Mouse (Mus musculus) left cerebral cortex, adult 9 months (tissue): ENCODE measurements around the gene 1700007K13Rik.
A peak's percentile ranks its signal among the peaks of the same experiment; 100 is the strongest.

Source experiments
- DNase-seq, 2 experiments: peaks; one replicate each; pipeline ENCODE4 v3.0.0; 2022; ENCODE audit warnings: low spot score in 2 of 2

The 1700007K13Rik gene

GRCm38 (mm10) chr2:28415387-28416024 lies 50.6 kb downstream of the 1700007K13Rik start:
- DNase-seq = peak; percentile 54 to 81

GRCm38 (mm10) chr2:28414757-28415137 lies 51.4 kb downstream of the 1700007K13Rik start:
- DNase-seq = no peak

- no peak for DNase-seq
Measured at GRCm38 (mm10) chr2:28414116-28414756, 51.9 kb downstream of the 1700007K13Rik start.

- peak; percentile 83 to 95 for DNase-seq
Measured at GRCm38 (mm10) chr2:28412936-28413335, 53.2 kb downstream of the 1700007K13Rik start.
